Mouse (Mus musculus) heart, adult 2 months (tissue): ENCODE results near the gene Rras2.

Experiments
- CTCF ChIP-seq: fragments of 200-600 bp; IDR thresholded peaks from 2 replicates; pipeline ENCODE4 v1.8.1; 2022; ENCODE audit warnings: antibody characterized with exemption, mild to moderate bottlenecking, moderate library complexity
- EP300 ChIP-seq: fragments of 200-500 bp; IDR thresholded peaks from 2 replicates; pipeline ENCODE4 v1.6.1; 2011; ENCODE audit warnings: low read depth, low read length, control low read depth; ENCODE audit not compliant: insufficient read depth
- POLR2A ChIP-seq: fragments of 200-500 bp; IDR thresholded peaks from 2 replicates; pipeline ENCODE4 v1.6.1; 2011; ENCODE audit warnings: mild to moderate bottlenecking, low read depth, low read length, control low read depth; ENCODE audit not compliant: insufficient read depth

GRCm38 (mm10) chr7:114110500-114110899, 7.1 kb downstream of the Rras2 start:
- TF ChIP-seq POLR2A (no peak), CTCF (no peak), EP300 (no peak)
